Mouse (Mus musculus): ENCODE results near the gene Phactr3.

Phactr3 gene

GRCm38 (mm10) chr2:178194908-178195307, 76.1 kb downstream of the Phactr3 start:
- DNase-seq (ENCODE audit: low spot score), result no peak

GRCm38 (mm10) chr2:178196038-178196437, 77.3 kb downstream of the Phactr3 start:
- DNase-seq (ENCODE audit: low spot score), result no peak

GRCm38 (mm10) chr2:178197542-178197941, 78.8 kb downstream of the Phactr3 start:
- DNase-seq (ENCODE audit: low spot score), result no peak

- DNase-seq (ENCODE audit: low spot score), result no peak
Measured at GRCm38 (mm10) chr2:178204455-178204854, 85.7 kb downstream of the Phactr3 start.

GRCm38 (mm10) chr2:178208186-178208600, 89.4 kb downstream of the Phactr3 start:
- no peak for DNase-seq (ENCODE audit: low spot score)

- no peak for DNase-seq (ENCODE audit: low spot score)
Measured at GRCm38 (mm10) chr2:178213826-178214225, 95.1 kb downstream of the Phactr3 start.

- DNase-seq (ENCODE audit: low spot score), result no peak
Measured at GRCm38 (mm10) chr2:178214531-178214930, 95.8 kb downstream of the Phactr3 start.

GRCm38 (mm10) chr2:178218461-178218860, 99.7 kb downstream of the Phactr3 start:
- DNase-seq (ENCODE audit: low spot score), result no peak

GRCm38 (mm10) chr2:178219454-178220147, 100.8 kb downstream of the Phactr3 start:
- no peak for DNase-seq (ENCODE audit: low spot score)

- no peak for DNase-seq (ENCODE audit: low spot score)
Measured at GRCm38 (mm10) chr2:178220148-178220717, 101.5 kb downstream of the Phactr3 start.

GRCm38 (mm10) chr2:178221003-178221402, 102.2 kb downstream of the Phactr3 start:
- no peak for DNase-seq (ENCODE audit: low spot score)

GRCm38 (mm10) chr2:178229231-178229630, 110.5 kb downstream of the Phactr3 start:
- DNase-seq (ENCODE audit: low spot score), result no peak

- no peak for DNase-seq (ENCODE audit: low spot score)
Measured at GRCm38 (mm10) chr2:178233487-178233886, 114.7 kb downstream of the Phactr3 start.

- no peak for DNase-seq (ENCODE audit: low spot score)
Measured at GRCm38 (mm10) chr2:178237056-178237455, 118.3 kb downstream of the Phactr3 start.

- DNase-seq (ENCODE audit: low spot score), result no peak
Measured at GRCm38 (mm10) chr2:178238503-178238902, 119.7 kb downstream of the Phactr3 start.

GRCm38 (mm10) chr2:178240886-178241285, 122.1 kb downstream of the Phactr3 start:
- DNase-seq (ENCODE audit: low spot score), result no peak

- DNase-seq (ENCODE audit: low spot score), result no peak
Measured at GRCm38 (mm10) chr2:178241374-178241773, 122.6 kb downstream of the Phactr3 start.

GRCm38 (mm10) chr2:178242996-178243395, 124.2 kb downstream of the Phactr3 start:
- DNase-seq (ENCODE audit: low spot score), result no peak

GRCm38 (mm10) chr2:178244866-178245265, 126.1 kb downstream of the Phactr3 start:
- no peak for DNase-seq (ENCODE audit: low spot score)

GRCm38 (mm10) chr2:178245841-178246240, 127.1 kb downstream of the Phactr3 start:
- no peak for DNase-seq (ENCODE audit: low spot score)

GRCm38 (mm10) chr2:178246767-178247166, 128.0 kb downstream of the Phactr3 start:
- no peak for DNase-seq (ENCODE audit: low spot score)

GRCm38 (mm10) chr2:178247274-178247673, 128.5 kb downstream of the Phactr3 start:
- no peak for DNase-seq (ENCODE audit: low spot score)

GRCm38 (mm10) chr2:178257117-178257825, 138.5 kb downstream of the Phactr3 start:
- DNase-seq (ENCODE audit: low spot score), result no peak
